Mouse (Mus musculus) C2C12 (cell line): Measurements from ENCODE around the gene Glrp1. TPM values are rescaled to one million over a fixed set of nuclear protein-coding genes. Genes with fewer than 3 reads are reported as not detected.

Experiments
- H3K27me3 ChIP-seq: one replicate; pipeline ENCODE4 v1.6.1; 2011; ENCODE audit not compliant: control insufficient read depth, insufficient read depth, insufficient read length
- H3K36me3 ChIP-seq: one replicate; pipeline ENCODE4 v1.6.1; 2011; ENCODE audit not compliant: control insufficient read depth, insufficient read depth
- H3K4me3 ChIP-seq: one replicate; pipeline ENCODE4 v1.5.1; 2011; ENCODE audit warnings: mild to moderate bottlenecking, control low read depth; ENCODE audit not compliant: poor library complexity, insufficient read depth, severe bottlenecking
- H3K79me2 ChIP-seq: one replicate; pipeline ENCODE4 v1.6.1; 2011; ENCODE audit not compliant: control insufficient read depth, insufficient read depth
- H3K79me3 ChIP-seq: one replicate; pipeline ENCODE4 v1.6.1; 2011; ENCODE audit warnings: low read depth, control low read depth
- H3ac ChIP-seq: one replicate; pipeline ENCODE3; 2011; ENCODE audit warnings: low read depth; ENCODE audit not compliant: control insufficient read depth, insufficient read length
- CEBPB ChIP-seq: IDR thresholded peaks from one replicate; pipeline ENCODE4 v1.6.1; 2011; ENCODE audit warnings: low read depth, mild to moderate bottlenecking, control low read depth, moderate library complexity
- CTCF ChIP-seq: IDR thresholded peaks from one replicate; pipeline ENCODE4 v1.5.1; 2011; ENCODE audit not compliant: control insufficient read depth, insufficient read depth, insufficient read length
- FOSL1 ChIP-seq: IDR thresholded peaks from one replicate; pipeline ENCODE4 v1.8.0; 2011; ENCODE audit warnings: mild to moderate bottlenecking, low read length; ENCODE audit not compliant: poor library complexity, insufficient read depth, severe bottlenecking
- MAX ChIP-seq: IDR thresholded peaks from one replicate; pipeline ENCODE4 v1.6.1; 2011; ENCODE audit warnings: mild to moderate bottlenecking, control low read depth
- MYOD1 ChIP-seq: IDR thresholded peaks from one replicate; pipeline ENCODE4 v1.6.1; 2011; ENCODE audit warnings: low read depth; ENCODE audit not compliant: control insufficient read depth, insufficient read length
- MYOG ChIP-seq: IDR thresholded peaks from one replicate; pipeline ENCODE4 v1.6.1; 2011; ENCODE audit not compliant: control insufficient read depth, insufficient read length; ENCODE audit errors: extremely low read depth
- USF1 ChIP-seq: IDR thresholded peaks from one replicate; pipeline ENCODE4 v1.6.1; 2011; ENCODE audit warnings: low read depth, mild to moderate bottlenecking, control low read depth, moderate library complexity
- polyA plus RNA-seq: library from polyadenylated mRNA; unstranded; fragments of >200 nt; fragmentation: generic; extraction: Trizol; gene quantifications from one replicate; pipeline ENCODE4 v1.2.1, GENCODE M21; 2012; ENCODE audit warnings: missing spikeins

The Glrp1 gene
- polyA plus RNA-seq, 1 experiment: 1.3 TPM

GRCm38 (mm10) chr1:88455761-88456160 is 54.1 kb downstream of the Glrp1 start:
- H3K36me3 ChIP-seq: no peaks in the 10 kb centered on the region
- no peak overlapping the region for H3K4me3 ChIP-seq
- no peaks in the 10 kb centered on the region for H3K27me3 ChIP-seq
- no peaks in the 10 kb centered on the region for H3K79me2 ChIP-seq
- no peak overlapping the region for H3ac ChIP-seq
- TF ChIP-seq MYOD1: no peak
- no peak for TF ChIP-seq CEBPB
- no peak for TF ChIP-seq FOSL1
- H3K79me3 ChIP-seq: no peaks in the 10 kb centered on the region

- H3K27me3 ChIP-seq: no peaks in the 10 kb centered on the region
- H3K36me3 ChIP-seq: no peaks in the 10 kb centered on the region
- TF ChIP-seq CTCF (no peak), USF1 (no peak), FOSL1 (no peak), MAX (no peak), MYOG (no peak), CEBPB (no peak), MYOD1 (no peak)
- H3K79me3 ChIP-seq: no peaks in the 10 kb centered on the region
- H3K79me2 ChIP-seq: no peaks in the 10 kb centered on the region
- no peak overlapping the region for H3K4me3 ChIP-seq
- no peak overlapping the region for H3ac ChIP-seq
These were observed 55.2 kb downstream of the Glrp1 start for GRCm38 (mm10) chr1:88454703-88455102.

DNA sequence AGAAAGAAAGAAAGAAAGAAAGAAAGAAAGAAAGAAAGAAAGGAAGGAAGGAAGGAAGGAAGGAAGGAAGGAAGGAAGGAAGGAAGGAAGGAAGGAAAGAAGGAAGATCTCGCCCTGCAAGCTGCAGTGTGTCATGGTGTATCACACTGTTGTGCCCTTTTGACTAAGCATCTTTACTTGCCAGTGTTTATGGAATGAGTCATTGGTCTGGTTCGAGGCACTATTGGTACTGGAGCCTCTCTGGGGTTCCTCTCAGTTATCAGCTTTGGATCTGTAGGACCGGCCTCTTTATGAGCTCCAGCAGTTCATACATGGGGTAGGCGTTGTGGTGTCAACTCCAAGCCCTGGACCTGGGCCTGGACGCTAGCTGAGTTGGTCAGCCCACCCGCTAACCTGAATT is 57.7 kb downstream of the Glrp1 start:
- no peaks in the 10 kb centered on the region for H3K79me2 ChIP-seq
- H3K36me3 ChIP-seq: no peaks in the 10 kb centered on the region
- H3ac ChIP-seq: no peak overlapping the region
- TF ChIP-seq CTCF (no peak), USF1 (no peak), MAX (no peak), FOSL1 (no peak), MYOD1 (no peak), CEBPB (no peak), MYOG (no peak)
- H3K79me3 ChIP-seq: no peaks in the 10 kb centered on the region
- no peaks in the 10 kb centered on the region for H3K27me3 ChIP-seq
- H3K4me3 ChIP-seq: no peak overlapping the region

DNA sequence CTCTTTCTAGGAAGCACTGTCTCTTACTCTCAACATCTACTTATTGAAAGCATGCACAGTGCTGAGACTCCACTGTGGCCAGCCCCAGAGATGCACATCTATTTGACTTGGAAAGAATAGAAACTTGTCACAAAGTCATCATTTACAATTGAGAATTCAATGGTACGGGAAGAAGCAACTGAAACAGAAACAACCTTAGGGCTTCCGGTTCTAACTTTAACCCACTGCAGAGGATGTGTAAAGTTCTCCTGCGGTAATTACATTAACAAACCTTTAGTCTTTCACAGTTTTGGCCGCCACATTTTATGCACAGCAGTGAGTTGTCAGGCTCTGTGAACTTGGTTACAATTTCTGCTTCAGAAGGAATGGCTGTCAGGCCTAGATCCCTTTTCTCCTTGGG is 59.2 kb downstream of the Glrp1 start:
- H3K79me3 ChIP-seq: no peaks in the 10 kb centered on the region
- H3K27me3 ChIP-seq: no peaks in the 10 kb centered on the region
- no peaks in the 10 kb centered on the region for H3K36me3 ChIP-seq
- no peak overlapping the region for H3K4me3 ChIP-seq
- TF ChIP-seq MYOG (no peak), CTCF (no peak), FOSL1 (no peak), MYOD1 (no peak), MAX (no peak), USF1 (no peak), CEBPB (no peak)
- H3ac ChIP-seq: no peak overlapping the region
- no peaks in the 10 kb centered on the region for H3K79me2 ChIP-seq

Other genes starting within 250 kb of the Glrp1 start
- 54.4 TPM for gene Hjurp, start 232.4 kb downstream of the Glrp1 start, polyA plus RNA-seq
- 0.02 TPM for gene Trpm8, start 232.4 kb downstream of the Glrp1 start, polyA plus RNA-seq
- not detected for gene Spp2, start 103.1 kb downstream of the Glrp1 start, polyA plus RNA-seq
- 81.3 TPM for gene Arl4c, start 192.2 kb upstream of the Glrp1 start, polyA plus RNA-seq